Mouse (Mus musculus) heart, postnatal 14 days (tissue): ENCODE data around the gene Sftpa1. TPM values are rescaled to one million over a fixed set of nuclear protein-coding genes. Genes with fewer than 3 reads are reported as not detected.
A peak's percentile ranks its signal among the peaks of the same experiment; 100 is the strongest.

ENCODE experiments used
- DNase-seq, 2 experiments: peaks; one replicate each; pipeline ENCODE4 v3.0.0; 2021 to 2022
- intact Hi-C: fragments of 180-260 bp; cut with DNase I; formaldehyde crosslinking; loops from one replicate; pipeline ENCODE4 v1.15.1; 2025
- total RNA-seq, 2 experiments: library from RNA; stranded (reverse); gene quantifications; 2 replicates each; pipeline ENCODE4 v1.2.3; 2021

Sftpa1 gene
- total RNA-seq, 2 experiments from 2014 or later, result 3.4 TPM; not detected in 1

GRCm38 (mm10) chr14:41151220-41151898, 19.8 kb downstream of the Sftpa1 start, which contains the start of gene Mbl1:
Gene Mbl1, plus strand, starts transcription at chr14:41151458.
- DNase-seq, result no peak
- intact Hi-C loops, result no loop called here

GRCm38 (mm10) chr14:41160076-41160475, 28.5 kb downstream of the Sftpa1 start:
- DNase-seq, result no peak
- intact Hi-C loops, result loop anchor here (2.0 kb wide), 1 partner anchor 65 kb away; no protein-coding TSS in a partner anchor

GRCm38 (mm10) chr14:41160743-41161142, 29.2 kb downstream of the Sftpa1 start:
- intact Hi-C loops, result loop anchor here (2.0 kb wide), 1 partner anchor 66 kb away; no protein-coding TSS in a partner anchor
- no peak for DNase-seq

GRCm38 (mm10) chr14:41162663-41163062, 31.1 kb downstream of the Sftpa1 start:
- intact Hi-C loops, result loop anchor here (1.0 kb wide), 1 partner anchor 34 kb away; no protein-coding TSS in a partner anchor
- DNase-seq, result peak; percentile 38 to 62

GRCm38 (mm10) chr14:41167278-41167677, 35.7 kb downstream of the Sftpa1 start:
- intact Hi-C loops, result no loop called here
- DNase-seq, result no peak

- intact Hi-C loops, result no loop called here
- no peak for DNase-seq
Observed at GRCm38 (mm10) chr14:41168567-41168966, 37.0 kb downstream of the Sftpa1 start.

GRCm38 (mm10) chr14:41170514-41170913, 38.9 kb downstream of the Sftpa1 start:
- intact Hi-C loops, result no loop called here
- DNase-seq, result no peak

GRCm38 (mm10) chr14:41174802-41175201, 43.2 kb downstream of the Sftpa1 start:
- no peak for DNase-seq
- intact Hi-C loops, result no loop called here

- DNase-seq, result no peak
- intact Hi-C loops, result no loop called here
Observed at GRCm38 (mm10) chr14:41185059-41185821, 53.7 kb downstream of the Sftpa1 start, which contains the start of gene Sftpd. Gene Sftpd, minus strand, starts transcription at chr14:41185149.

Other genes starting within 250 kb of the Sftpa1 start
- 1 to 10 TPM in 1 of 2 experiments, under 1 TPM in 1; 0.93 to 1.2 TPM for gene Sh2d4b, start 238.5 kb upstream of the Sftpa1 start, total RNA-seq
- gene Tspan14, start 165.0 kb upstream of the Sftpa1 start, total RNA-seq, result 10 to 100 TPM; 27.9 to 28.7 TPM
- 10 to 100 TPM; 17.1 to 22.2 TPM for gene Fam213a, start 118.0 kb upstream of the Sftpa1 start, total RNA-seq
- gene Dydc2, start 62.6 kb upstream of the Sftpa1 start, total RNA-seq, result not detected
- gene Dydc1, start 58.9 kb upstream of the Sftpa1 start, total RNA-seq, result not detected
- under 1 TPM in 1 of 2 experiments, not detected in 1; 0.15 TPM for gene Mat1a, start 26.7 kb upstream of the Sftpa1 start, total RNA-seq
- gene Mbl1, start 19.7 kb downstream of the Sftpa1 start, total RNA-seq, result not detected
- gene Sftpd, start 53.4 kb downstream of the Sftpa1 start, total RNA-seq, result under 1 TPM in 1 of 2 experiments, not detected in 1; 0.86 TPM
- gene Gm2832, start 147.0 kb downstream of the Sftpa1 start, total RNA-seq, result not detected
- not detected for gene Gm5798, start 216.8 kb downstream of the Sftpa1 start, total RNA-seq